Mouse (Mus musculus): Measurements from ENCODE around the gene Gbgt1. TPM values are rescaled to one million over a fixed set of nuclear protein-coding genes. Genes with fewer than 3 reads are reported as not detected.

Gbgt1 gene
- 0.98 and 1.8 TPM in 2 replicates for polyA plus RNA-seq (2015; fragmentation: Nextera tagmentation; extraction: Ambion mirVana)

DNA sequence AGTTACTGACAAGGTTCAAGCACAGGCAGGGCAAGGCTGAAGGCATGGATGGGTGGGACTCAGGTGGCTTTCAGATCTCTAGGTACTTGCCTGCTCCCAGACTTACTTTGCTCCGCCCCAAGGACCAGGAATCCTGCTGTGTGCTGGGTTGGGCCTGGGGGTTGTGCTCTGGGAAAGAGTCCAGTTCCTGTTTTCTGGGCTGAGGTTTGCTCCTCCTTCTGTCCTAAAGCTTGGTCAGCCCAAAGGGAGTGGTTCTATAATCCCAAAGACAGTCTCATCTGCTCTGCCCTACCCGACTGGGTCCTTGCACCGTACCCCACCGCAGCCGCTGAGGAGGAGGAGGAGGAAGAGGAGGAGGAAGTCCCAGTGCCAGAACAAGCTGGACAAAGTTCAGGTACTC is at the start of gene Gbgt1:
TSS of gene Gbgt1 (plus strand) at position 221 of the 400 bp plus-strand sequence.
- H3K4me1 ChIP-seq, result peaks cover 18% of the 10 kb centered on the region
- H3K27me3 ChIP-seq, result no peaks in the 10 kb centered on the region
- WGBS, result 71% methylated on average over 5 of the region's 5 CpGs
- H3K36me3 ChIP-seq, result no peaks in the 10 kb centered on the region
- peak within 1 kb of the TSS; percentile 16; the same call in 1 of the 2 replicates for H3K4me2 ChIP-seq
- peak within 1 kb of the TSS; percentile 59; the same call in 1 of the 2 replicates for H3K27ac ChIP-seq
- H3K4me3 ChIP-seq, result no peak within 1 kb of the TSS
- H3K9me3 ChIP-seq, result no peaks in the 10 kb centered on the region
- peak; percentile 35; the same call in 1 of the 2 replicates for ATAC-seq (ENCODE audit: borderline replicate concordance, extremely low read depth, low FRiP score, low TSS enrichment)
- H3K9ac ChIP-seq, result no peak within 1 kb of the TSS

GRCm38 (mm10) chr2:28447315-28447670 is 49.4 kb upstream of the Gbgt1 start:
- 8% methylated on average over 11 of the region's 11 CpGs for WGBS
- Histone ChIP-seq H3K27ac (peak overlapping the region; percentile 90), H3K4me1 (peaks cover 12% of the 10 kb centered on the region; the same call in 1 of the 2 replicates), H3K4me3 (peak overlapping the region; percentile 76), H3K36me3 (peaks cover 13% of the 10 kb centered on the region; the same call in 1 of the 2 replicates), H3K9me3 (no peaks in the 10 kb centered on the region), H3K27me3 (no peaks in the 10 kb centered on the region), H3K4me2 (peak overlapping the region; percentile 98), H3K9ac (peak overlapping the region; percentile 84)
- peak; percentile 28; the same call in 1 of the 2 replicates for ATAC-seq (ENCODE audit: borderline replicate concordance, extremely low read depth, low FRiP score, low TSS enrichment)

DNA sequence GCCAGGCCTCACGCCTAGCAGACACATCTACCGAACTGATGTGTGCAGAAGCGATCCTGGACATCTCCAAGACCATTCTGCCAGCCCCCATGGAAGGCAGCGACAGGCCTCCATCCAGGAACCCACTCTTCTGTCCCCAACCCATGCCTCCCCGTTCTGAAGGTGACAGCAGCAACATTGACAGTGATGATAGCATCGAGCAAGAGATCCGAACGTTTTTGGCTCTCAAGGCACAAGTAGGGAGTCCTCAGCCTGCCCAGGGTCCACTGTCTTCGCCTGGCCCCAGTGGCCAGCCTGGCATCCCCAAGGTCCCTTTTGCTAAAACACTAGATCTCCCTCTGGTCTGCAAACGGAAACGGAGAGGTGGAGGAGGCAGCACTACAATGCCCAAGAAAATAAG is 45.0 kb upstream of the Gbgt1 start:
- H3K4me2 ChIP-seq, result no peak overlapping the region
- H3K9ac ChIP-seq, result no peak overlapping the region
- WGBS, result 82% methylated on average over 11 of the region's 11 CpGs
- no peaks in the 10 kb centered on the region for H3K27me3 ChIP-seq
- peaks cover 13% of the 10 kb centered on the region; the same call in 1 of the 2 replicates for H3K36me3 ChIP-seq
- H3K9me3 ChIP-seq, result no peaks in the 10 kb centered on the region
- H3K27ac ChIP-seq, result no peak overlapping the region
- no peak overlapping the region for H3K4me3 ChIP-seq
- no peak for ATAC-seq (ENCODE audit: borderline replicate concordance, extremely low read depth, low FRiP score, low TSS enrichment)
- H3K4me1 ChIP-seq, result peaks cover 7% of the 10 kb centered on the region; the same call in 1 of the 2 replicates

DNA sequence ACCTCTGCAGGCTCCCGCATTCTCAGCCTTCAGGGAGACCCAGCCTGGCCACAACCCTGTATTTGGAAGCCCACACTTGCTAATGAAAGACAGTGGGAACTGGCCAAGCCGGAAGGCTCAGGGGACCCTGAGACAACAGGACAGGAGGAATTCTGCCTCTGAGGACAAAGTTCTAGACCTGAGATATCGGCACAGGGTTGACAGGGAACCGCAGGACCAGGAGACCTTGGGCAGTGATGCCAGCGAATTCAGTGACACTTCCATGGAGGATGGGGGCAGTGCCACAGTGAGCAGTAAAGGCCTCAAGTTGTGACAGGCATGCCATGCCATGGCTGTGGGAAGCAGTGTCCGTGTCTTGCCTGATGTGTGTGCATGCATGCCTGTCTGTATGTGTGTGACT is 43.2 kb upstream of the Gbgt1 start:
- no peaks in the 10 kb centered on the region for H3K9me3 ChIP-seq
- H3K4me3 ChIP-seq, result no peak overlapping the region
- H3K27me3 ChIP-seq, result no peaks in the 10 kb centered on the region
- no peak for ATAC-seq (ENCODE audit: borderline replicate concordance, extremely low read depth, low FRiP score, low TSS enrichment)
- H3K4me2 ChIP-seq, result no peak overlapping the region
- peaks cover 13% of the 10 kb centered on the region; the same call in 1 of the 2 replicates for H3K36me3 ChIP-seq
- 83% methylated on average over 6 of the region's 6 CpGs for WGBS
- H3K4me1 ChIP-seq, result no peaks in the 10 kb centered on the region
- H3K9ac ChIP-seq, result no peak overlapping the region
- no peak overlapping the region for H3K27ac ChIP-seq

- Histone ChIP-seq H3K36me3 (peaks cover 7% of the 10 kb centered on the region; the same call in 1 of the 2 replicates), H3K9me3 (no peaks in the 10 kb centered on the region), H3K4me1 (no peaks in the 10 kb centered on the region), H3K9ac (no peak overlapping the region), H3K4me3 (no peak overlapping the region), H3K27ac (no peak overlapping the region), H3K4me2 (no peak overlapping the region), H3K27me3 (no peaks in the 10 kb centered on the region)
- no peak for ATAC-seq (ENCODE audit: borderline replicate concordance, extremely low read depth, low FRiP score, low TSS enrichment)
- WGBS, result 58% methylated on average over 1 of the region's 1 CpGs
Measured at GRCm38 (mm10) chr2:28456616-28457015, 40.1 kb upstream of the Gbgt1 start.

DNA sequence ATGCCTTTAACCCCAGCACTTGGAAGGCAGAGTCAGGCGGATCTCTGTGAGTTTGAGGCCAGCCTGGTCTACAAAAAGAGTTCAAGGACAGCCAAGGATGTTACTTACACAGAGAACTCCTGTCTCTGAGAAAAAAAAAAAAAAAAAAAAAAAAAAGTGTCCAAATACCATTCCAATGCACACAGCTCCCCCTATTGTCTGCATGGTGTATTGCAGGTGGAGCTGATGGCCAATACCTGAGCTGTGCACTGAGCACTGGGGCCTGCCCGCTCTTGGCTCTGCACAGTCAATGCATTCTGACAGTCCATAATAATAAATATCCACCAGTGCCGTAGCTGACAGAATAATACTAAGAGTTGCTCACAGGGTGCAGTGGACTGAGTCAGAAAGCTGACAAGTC is 32.8 kb upstream of the Gbgt1 start:
- H3K27me3 ChIP-seq, result peaks cover 6% of the 10 kb centered on the region; the same call in 1 of the 2 replicates
- 26% methylated on average over 3 of the region's 3 CpGs for WGBS
- no peak overlapping the region for H3K4me3 ChIP-seq
- H3K4me1 ChIP-seq, result peaks cover 16% of the 10 kb centered on the region
- no peaks in the 10 kb centered on the region for H3K36me3 ChIP-seq
- no peak overlapping the region for H3K27ac ChIP-seq
- no peak for ATAC-seq (ENCODE audit: borderline replicate concordance, extremely low read depth, low FRiP score, low TSS enrichment)
- no peak overlapping the region for H3K4me2 ChIP-seq
- no peaks in the 10 kb centered on the region for H3K9me3 ChIP-seq
- no peak overlapping the region for H3K9ac ChIP-seq

DNA sequence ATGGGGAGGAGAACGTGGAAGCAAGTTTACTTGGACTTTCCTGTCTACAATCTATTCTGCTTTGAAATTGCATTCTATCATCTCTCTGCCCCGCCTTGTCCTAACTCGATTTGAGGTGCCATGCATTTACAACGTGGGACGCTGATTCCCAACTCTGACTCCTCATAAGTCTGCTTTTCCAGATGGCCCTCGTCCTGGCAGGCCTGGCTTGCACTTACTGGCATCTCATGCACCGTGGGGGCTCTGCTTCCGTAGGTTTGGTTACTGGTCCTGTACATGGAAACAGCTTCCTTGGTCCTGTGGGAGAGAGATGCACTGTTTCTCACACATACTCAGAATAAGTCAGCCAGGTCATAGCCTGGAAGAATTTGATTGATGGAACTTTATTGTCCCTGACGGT is 31.8 kb upstream of the Gbgt1 start:
- WGBS, result 75% methylated on average over 9 of the region's 9 CpGs
- peaks cover 17% of the 10 kb centered on the region for H3K4me1 ChIP-seq
- no peaks in the 10 kb centered on the region for H3K9me3 ChIP-seq
- H3K27me3 ChIP-seq, result peaks cover 6% of the 10 kb centered on the region; the same call in 1 of the 2 replicates
- no peak overlapping the region for H3K27ac ChIP-seq
- peaks cover 10% of the 10 kb centered on the region for H3K36me3 ChIP-seq
- H3K4me2 ChIP-seq, result no peak overlapping the region
- no peak overlapping the region for H3K9ac ChIP-seq
- ATAC-seq (ENCODE audit: borderline replicate concordance, extremely low read depth, low FRiP score, low TSS enrichment), result no peak
- no peak overlapping the region for H3K4me3 ChIP-seq

- no peak for ATAC-seq (ENCODE audit: borderline replicate concordance, extremely low read depth, low FRiP score, low TSS enrichment)
- peaks cover 21% of the 10 kb centered on the region for H3K36me3 ChIP-seq
- H3K9ac ChIP-seq, result peak within 1 kb of the TSS; percentile 32; the same call in 1 of the 2 replicates
- 4% methylated on average over 25 of the region's 25 CpGs for WGBS
- H3K27me3 ChIP-seq, result peaks cover 6% of the 10 kb centered on the region; the same call in 1 of the 2 replicates
- peak within 1 kb of the TSS; percentile 58 for H3K4me2 ChIP-seq
- peaks cover 17% of the 10 kb centered on the region for H3K4me1 ChIP-seq
- no peak within 1 kb of the TSS for H3K27ac ChIP-seq
- peak within 1 kb of the TSS; percentile 18 for H3K4me3 ChIP-seq
- 0 out of 2 replicates have a peak, but pooled peaks cover under 1% of the 10 kb centered on the region for H3K9me3 ChIP-seq
Measured at GRCm38 (mm10) chr2:28465836-28466518, 30.7 kb upstream of the Gbgt1 start, which contains the start of gene 1700007K13Rik. 1700007K13Rik (minus strand) TSS chr2:28466332.

DNA sequence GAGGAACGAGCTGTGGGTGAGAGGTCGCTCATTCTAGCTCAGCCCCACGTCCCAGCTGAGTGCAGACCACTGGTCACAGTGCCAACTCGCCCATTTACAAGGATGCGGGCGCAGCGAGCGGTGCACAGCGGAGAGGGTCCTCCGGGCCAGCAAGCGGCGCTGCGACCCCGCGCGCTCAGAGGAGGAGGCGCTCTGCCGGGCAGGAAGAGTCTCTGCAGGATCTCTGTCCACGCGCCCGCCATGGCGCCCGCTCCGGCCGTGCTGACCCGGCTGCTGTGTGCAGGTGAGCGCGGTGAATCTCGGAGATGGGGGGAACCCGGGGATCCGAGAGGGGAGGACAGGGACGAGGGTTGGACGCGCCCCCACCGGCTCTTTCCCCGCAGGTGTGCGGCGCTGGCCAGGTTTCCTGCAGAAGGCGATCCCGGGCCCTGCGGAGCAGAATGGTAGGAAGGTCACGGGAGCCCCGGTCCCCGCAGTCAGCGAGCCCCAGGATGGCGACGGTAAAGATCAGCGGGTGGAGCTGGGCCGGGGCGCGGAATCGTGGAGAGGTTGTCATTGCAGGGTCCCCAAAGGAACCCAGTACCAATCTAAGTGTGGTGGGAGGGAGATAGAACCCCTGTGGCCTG is 28.7 kb upstream of the Gbgt1 start, which contains the start of gene Mrps2:
TSS of gene Mrps2 (plus strand) at position 207 of the 626 bp plus-strand sequence.
- Histone ChIP-seq H3K27me3 (peaks cover 6% of the 10 kb centered on the region; the same call in 1 of the 2 replicates), H3K4me2 (peak within 1 kb of the TSS; percentile 68), H3K4me3 (peak within 1 kb of the TSS; percentile 86), H3K9me3 (peaks cover 4% of the 10 kb centered on the region), H3K4me1 (peaks cover 17% of the 10 kb centered on the region), H3K9ac (peak within 1 kb of the TSS; percentile 97), H3K36me3 (peaks cover 40% of the 10 kb centered on the region), H3K27ac (no peak within 1 kb of the TSS)
- WGBS, result under 1% methylated on average over 52 of the region's 52 CpGs
- peak; percentile 92 for ATAC-seq (ENCODE audit: borderline replicate concordance, extremely low read depth, low FRiP score, low TSS enrichment)

DNA sequence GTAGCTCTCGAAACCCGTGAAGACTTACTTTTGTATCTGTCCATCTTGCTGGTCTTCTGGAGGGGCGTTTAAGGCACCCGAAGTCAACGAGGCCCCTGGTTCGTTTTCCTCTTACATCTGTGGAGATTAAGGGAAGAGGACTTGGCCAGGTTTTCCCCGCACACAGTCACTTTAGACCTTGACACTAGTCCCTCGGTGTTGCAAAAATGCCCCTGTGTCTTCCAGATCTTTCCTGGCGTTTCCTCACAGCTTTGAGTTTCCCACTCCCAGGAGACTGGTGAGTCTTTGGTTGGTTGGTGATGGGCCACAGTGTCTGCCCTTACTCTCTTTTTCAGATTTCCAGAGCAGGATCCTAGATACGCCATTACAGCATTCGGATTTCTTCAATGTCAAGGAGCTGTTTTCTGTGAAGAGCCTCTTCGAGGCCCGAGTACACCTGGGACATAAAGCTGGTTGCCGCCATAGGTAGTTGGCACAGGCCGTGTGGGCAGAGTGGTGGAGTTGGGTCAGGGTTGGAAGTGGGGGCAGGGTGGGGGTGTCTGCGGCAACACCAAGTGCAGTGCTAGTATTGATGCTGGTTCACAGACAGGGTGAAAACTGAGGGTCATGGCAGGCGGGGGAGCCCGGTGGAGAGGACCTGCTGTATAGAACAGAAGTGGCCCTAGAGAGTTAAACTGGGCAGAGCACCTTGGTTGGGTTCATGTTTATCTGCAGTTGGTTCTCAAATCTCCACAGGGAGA is 28.0 kb upstream of the Gbgt1 start:
- Histone ChIP-seq H3K9ac (peak overlapping the region; percentile 97), H3K36me3 (peaks cover 42% of the 10 kb centered on the region), H3K27me3 (peaks cover 6% of the 10 kb centered on the region; the same call in 1 of the 2 replicates), H3K4me1 (peaks cover 17% of the 10 kb centered on the region), H3K4me3 (peak overlapping the region; percentile 86), H3K9me3 (peaks cover 4% of the 10 kb centered on the region), H3K4me2 (peak overlapping the region; percentile 68), H3K27ac (no peak overlapping the region)
- ATAC-seq (ENCODE audit: borderline replicate concordance, extremely low read depth, low FRiP score, low TSS enrichment), result no peak
- WGBS, result 49% methylated on average over 18 of the region's 18 CpGs

DNA sequence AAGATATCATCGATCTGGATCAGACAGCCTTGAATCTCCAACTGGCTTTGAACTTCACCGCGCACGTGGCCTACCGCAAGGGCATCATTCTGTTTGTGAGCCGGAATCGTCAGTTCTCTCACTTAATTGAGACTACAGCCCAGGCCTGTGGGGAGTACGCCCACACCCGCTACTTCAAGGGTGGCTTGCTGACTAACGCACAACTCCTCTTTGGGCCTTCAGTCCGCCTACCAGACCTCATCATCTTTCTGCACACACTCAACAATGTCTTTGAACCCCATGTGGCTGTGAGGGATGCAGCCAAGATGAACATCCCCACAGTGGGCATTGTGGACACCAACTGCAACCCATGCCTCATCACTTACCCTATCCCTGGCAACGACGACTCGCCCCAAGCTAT is 27.2 kb upstream of the Gbgt1 start:
- peaks cover 42% of the 10 kb centered on the region for H3K36me3 ChIP-seq
- peaks cover 4% of the 10 kb centered on the region for H3K9me3 ChIP-seq
- H3K4me1 ChIP-seq, result peaks cover 17% of the 10 kb centered on the region
- no peak overlapping the region for H3K27ac ChIP-seq
- no peak for ATAC-seq (ENCODE audit: borderline replicate concordance, extremely low read depth, low FRiP score, low TSS enrichment)
- H3K4me3 ChIP-seq, result no peak overlapping the region
- H3K27me3 ChIP-seq, result peaks cover 6% of the 10 kb centered on the region; the same call in 1 of the 2 replicates
- no peak overlapping the region for H3K4me2 ChIP-seq
- 95% methylated on average over 14 of the region's 14 CpGs for WGBS
- H3K9ac ChIP-seq, result no peak overlapping the region
